Mouse (Mus musculus) frontal cortex, adult 2 months (tissue): ENCODE results near the gene Aym1. TPM values are rescaled to one million over a fixed set of nuclear protein-coding genes. Genes with fewer than 3 reads are reported as not detected.
"Not testable (repeated sequence)": the region's sequence is repeated elsewhere in the genome, so short reads cannot be mapped to it uniquely, and the experiment has no call there.

Experiments used
- DNase-seq, 2 experiments: peaks; one replicate each; pipeline ENCODE4 v3.0.0; 2022; ENCODE audit warnings: low spot score in 1 of 2; ENCODE audit errors: extremely low spot score in 1 of 2
- polyA plus RNA-seq: library from polyadenylated mRNA; depleted of rRNA; stranded (reverse); fragments of >200 nt; gene quantifications from 2 replicates; pipeline ENCODE4 v1.2.3, GENCODE M21; 2012; rRNA removed

Gene Aym1
- not detected in 2 replicates for polyA plus RNA-seq

DNA sequence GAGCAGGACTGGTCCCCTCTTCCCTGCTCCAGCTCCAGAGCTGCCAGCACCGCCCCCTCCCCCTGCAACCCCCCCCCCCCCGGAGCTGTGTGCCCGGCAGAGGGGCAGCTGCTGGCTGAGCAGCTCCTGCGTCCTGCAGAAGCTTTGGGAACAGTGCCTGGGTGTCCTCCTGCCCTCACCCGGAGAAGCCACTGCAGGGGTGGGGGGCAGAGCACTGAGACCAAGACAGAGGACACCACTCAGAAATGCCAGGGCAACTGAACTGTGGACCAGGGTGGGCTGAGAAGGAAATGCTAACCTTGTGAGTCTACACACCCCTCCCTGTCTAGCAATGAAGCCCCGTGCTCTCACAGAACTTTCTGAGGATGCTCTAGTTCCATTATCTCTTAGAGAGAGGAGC, at the start of gene Aym1:
Gene Aym1, plus strand, starts transcription at position 109 of the 400 bp plus-strand sequence.
- no peak for DNase-seq

DNA sequence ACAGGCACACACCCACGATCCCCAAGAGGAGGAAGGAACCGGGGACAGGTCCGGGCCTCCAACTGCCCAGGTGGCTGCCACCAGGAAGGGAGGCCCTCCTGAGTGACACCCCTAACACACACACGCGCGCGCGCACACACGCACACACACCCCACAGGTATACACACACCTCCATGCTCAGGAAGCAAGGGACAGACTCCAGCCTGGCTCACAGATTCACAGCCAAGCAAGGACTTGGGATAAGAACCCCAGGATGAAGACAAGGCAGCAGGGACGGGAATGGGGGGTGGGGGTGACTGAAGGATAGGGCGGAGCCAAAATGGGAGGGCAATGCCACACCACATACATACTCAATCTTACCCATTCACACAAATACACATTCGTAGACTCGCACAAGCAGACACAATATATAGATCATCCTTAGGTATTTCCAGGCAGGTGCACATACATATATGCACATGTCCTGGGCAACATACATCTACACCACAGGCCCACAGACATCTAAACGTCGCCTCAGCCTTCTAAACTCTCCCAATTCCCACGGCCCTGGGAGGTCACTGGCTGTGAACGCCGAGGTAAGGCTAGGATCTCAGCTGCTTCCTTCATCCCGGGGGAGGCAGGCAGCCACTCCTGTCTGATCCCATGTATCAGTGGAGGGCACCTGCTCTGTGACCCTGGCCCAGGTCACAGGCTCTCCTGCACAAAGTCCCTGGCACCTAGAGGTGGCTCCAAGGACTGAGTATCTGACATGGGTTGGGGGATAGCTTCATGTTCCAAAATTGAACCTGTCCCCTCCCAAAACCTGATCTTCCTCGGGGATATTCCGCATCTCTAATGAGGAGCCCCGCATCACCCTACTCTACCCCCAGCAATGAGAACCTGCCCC, 47.4 kb upstream of the Aym1 start:
- peak in 1 of 2 experiments; percentile 27 for DNase-seq

DNA sequence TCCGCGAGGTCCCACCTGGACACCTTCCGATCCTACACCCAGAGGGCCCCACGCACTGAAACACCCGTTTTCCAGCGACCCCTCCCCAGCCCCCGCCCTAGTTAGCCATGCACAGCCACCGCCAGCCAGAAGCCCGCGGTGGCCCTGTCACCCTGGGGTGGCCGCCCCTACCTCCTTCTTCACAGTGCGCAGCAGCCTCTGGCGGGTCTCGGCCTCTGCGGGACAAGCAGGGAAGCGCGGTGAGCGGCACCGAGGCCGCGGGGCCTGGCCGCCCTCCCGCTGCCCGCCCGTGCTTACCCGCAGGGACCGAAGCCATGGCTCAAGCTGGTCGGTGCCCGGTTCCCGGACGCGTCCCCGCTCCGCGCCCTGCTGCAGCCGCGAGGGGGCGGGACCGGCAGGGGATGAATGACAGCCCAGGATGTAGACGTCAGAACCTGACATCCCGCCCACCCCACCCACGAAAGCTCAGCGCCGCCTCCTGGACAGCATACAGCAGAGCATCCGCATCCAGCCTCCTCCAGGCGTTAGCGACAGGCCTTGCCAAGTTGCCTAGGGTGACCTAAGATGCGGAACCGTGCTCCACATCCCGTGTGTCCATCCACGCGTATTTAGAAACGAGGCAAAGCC, 46.6 kb upstream of the Aym1 start, which contains the start of gene Sgsm1:
Gene Sgsm1, minus strand, starts transcription at position 410 of the 627 bp plus-strand sequence.
- DNase-seq = peak in 1 of 2 experiments; percentile 84

DNA sequence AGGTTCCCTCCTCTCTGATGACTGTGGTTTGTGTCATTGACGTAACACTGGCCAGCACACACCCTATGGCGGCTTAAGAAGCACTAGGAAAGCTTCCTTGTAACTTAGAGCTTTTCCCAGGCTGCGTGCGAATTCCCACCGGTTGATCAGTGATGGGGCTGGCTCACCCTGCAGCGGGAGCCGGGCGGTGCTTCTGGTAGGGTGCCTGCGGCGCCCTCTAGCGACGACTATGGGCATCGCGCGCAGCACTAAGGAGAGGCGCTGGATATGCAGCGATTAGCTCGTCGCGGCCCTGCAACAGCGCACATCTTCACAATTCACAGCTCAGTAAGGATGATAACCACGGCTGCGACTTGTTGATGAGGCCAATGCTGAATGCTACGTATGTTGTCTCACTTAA, 43.1 kb upstream of the Aym1 start:
- peak; percentile 76 to 95 for DNase-seq

DNA sequence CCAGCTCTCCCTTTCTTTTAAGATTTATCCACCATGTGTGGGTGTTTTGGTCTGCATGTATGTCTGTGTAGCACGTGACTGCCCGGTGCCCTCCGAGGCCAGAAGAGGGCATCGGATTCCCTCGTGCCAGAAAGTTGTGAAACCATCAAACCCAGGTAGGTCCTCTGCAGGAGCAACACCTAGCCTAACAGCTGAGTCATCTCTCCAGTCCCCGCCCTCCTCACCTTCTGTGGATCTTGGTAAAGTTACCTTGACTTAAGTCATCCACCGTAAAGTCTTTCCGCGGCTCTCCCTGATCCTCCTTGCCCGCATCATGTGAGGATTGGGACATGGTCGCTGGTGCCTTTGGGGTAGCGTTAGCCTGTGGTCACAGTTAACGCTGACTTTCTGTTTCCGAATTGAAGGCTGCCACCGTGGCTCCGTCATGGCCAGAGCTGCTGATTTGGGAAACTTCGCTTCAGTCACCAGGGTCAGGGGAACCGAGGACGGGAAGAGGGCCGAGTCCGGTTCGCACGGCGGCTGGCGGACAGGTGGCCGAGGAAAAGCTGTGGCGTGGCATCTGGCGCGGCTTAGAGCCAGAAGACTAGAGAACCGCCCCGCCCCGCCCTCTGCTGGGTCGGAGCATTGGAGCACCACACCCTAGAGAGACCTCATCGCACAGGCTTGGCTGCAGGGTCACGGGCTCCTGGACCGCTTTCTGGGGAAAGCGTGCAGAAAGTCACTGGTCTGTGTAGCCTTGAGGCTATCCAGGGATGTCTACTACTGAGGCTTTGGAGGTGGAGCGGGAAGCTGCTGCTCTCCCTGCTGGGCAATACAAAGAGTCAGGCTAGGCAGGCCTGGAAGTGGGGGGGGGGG, 33.1 kb upstream of the Aym1 start:
- DNase-seq = no peak

DNA sequence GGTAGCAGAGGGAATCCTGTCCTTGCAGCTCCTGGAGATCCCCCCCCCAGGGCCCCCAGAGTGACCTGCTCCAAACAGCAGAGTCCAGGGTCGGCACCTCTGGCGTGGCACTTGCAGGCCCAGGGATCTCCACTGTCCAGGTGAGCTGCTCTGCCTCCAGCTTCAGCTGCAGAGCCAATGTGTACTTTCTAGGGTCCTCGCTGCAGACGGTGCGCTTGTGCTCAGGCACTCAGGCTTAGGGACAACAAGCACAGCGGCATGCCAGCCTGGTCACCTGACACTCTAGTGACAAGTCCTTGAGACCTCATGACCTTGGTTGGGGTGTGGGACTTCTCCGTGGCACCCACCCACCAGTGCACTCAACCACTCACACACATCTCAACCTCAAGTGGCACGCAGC, 27.6 kb upstream of the Aym1 start:
- no peak for DNase-seq

DNA sequence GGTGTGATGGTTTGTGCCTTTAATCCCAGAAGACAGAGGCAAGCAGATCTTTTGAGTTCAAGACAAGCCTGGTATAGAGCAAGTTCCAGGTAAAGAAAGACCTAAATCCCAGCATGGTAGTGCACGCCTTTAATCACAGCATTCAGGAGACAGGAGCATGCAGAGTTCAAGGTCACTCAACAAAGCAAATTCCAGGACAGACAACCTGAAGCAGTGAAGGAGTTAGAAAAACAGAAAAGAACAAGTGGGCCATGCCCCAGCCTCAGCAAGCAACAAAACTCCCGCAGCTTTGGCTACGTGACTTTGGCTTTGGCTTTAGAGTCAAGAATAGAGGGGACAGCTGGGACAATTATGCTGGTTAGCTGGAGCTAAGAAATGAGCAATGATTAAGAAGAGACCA, 26.9 kb upstream of the Aym1 start:
- DNase-seq = no peak

DNA sequence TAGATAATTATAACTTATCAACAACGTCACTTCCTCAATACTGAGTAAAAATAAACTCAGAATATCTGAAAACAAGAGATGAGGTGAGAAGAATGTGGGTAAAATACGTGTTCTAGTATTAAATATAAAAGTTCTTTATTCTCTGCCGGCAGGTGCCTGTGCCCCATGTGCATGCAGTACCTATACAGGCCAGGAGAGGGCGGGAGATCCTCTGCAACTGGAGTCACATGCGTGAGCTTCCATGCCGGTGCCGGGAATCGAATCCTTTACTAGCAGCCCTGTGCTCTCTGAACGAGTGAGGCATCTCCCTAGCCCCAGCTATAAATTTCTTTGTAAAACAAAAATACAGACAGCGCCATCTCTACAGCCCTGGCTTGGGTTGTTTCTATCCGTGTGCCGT, 24.9 kb upstream of the Aym1 start:
- DNase-seq = no peak

DNA sequence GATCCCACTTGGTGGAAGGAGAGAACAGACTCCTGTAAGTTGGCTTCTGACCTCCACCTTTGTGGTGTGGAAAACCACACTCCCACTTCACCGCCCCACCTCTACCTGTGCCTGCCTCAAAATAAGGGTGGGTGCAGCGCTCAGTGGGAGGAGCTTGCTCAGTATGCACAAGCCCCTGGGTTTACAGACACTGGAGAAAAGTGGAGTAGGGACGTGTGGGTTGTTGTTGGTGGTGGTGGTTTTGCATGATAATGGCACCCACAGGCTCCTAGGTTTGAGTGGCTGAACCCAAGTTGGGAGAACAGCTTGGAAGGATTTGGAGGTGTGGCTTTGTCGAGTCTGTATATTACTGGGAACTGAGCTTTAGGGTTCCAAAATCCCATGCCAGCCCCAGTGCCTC, 24.2 kb upstream of the Aym1 start:
- DNase-seq = no peak

DNA sequence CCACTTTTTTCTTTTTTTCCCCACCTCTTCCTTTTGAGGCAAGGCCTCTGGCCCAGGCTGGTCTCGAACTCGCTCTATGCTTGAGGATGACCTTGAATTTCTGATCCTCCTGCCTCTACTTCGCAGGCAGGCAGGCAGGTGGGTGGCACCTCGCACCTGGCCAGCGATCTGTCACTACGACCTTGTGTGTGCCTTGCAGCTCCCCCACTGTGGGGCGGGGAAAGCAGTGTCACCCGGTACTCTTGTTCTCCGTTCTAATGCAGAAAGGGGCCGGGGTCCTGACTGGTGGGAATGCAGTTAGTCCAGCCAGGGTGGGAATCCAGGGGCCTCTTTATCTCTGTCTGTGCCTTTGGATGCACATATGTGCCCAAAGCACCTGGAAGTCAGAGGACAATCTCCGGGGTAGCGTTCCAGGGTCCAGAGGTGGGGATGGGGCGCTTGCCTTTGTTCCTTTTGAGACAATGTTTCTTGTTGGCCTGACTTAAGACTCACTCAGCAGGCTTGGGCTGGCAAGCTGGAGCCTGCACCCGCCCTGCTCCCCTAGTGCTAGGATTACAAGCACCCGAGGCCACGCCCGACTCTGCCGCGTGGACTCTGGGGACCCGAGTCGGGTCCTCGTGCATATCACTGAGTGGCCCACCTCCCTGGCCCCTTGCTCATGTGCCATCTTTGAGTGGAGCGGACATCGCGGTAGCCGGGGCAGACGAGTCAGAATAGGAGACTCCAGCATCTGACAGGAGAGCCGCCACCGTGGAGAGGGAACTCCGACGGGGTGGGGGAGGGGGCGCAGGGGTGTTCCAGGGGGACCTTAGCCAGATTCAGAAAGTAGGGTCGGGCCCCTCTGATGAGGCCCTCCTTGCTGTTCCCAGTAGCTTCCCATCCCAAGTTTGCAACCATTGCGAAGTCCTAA, 22.2 kb upstream of the Aym1 start:
- DNase-seq = no peak

DNA sequence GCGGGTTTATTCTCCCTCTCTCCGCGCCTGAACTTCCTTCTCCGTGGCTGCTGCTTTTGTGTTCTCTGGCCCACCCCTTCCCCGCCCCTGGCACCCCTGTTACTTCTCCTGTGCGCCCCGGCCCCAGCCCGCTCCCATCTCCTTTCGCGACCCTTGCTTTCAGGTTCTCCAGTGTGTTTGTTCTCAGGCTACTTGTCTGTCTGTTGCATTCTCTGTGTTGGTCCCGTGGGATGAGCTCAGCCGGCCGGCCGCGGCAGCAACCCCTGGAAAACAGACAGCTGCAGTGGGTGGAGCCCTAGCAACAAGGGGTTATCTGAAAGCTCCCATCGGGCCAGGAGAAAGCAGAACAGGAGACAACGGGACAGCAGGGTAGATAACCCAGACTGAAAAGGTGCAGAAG, 21.4 kb upstream of the Aym1 start:
- no peak for DNase-seq

DNA sequence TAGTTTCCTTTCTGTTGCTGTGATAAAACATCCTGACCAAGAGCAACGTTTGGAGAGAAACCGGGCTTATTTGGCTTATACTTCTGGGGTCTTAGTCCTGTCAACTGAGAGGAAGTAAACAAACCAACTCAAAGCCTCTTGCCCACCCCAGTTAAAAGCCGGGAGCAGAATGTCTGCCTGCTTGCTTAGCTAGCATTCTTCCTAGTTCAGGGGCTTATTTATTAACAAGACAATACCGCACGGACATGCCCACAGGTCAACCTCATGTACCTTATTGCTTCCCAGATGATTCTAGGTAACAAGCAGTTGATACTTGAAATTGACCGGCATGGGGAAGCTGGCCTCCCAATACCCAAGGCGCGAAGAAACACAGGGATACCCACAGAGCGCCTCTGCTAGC, 20.8 kb upstream of the Aym1 start:
- DNase-seq = no peak

DNA sequence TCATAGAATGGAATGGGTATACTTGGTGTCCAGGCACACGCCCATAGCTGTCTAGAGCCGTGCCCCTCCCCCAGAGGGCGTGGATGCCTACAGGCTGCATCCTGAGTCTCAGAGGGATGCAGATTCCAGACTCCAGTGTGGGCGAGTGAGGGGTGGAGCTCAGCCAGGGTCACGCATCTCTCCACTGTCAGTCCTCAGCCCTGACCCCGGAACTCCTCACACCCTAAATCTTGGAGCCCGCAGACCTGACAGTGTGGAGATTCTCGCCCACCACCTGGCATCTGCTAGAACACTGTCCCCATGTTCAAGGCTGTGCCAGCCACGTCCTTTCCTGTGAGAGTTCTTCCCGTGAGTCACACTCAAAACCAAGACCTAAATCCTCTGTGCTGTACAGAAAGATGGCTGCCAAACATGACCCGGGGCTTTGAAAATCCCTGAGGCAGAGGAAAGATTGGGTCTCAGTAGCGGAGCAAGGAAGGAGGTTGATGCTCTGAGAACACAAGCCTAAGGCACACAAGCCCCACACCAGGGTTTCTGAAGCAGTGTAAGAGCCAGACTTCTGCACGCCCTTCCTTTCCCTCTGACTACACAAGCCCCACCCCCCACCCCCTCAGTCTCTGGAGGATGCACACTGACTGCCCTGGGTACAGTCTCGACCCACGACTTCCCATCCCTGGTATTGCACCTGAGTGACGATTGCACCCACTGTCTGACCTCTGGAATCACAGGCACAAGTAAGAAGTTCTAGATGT, 12.3 kb upstream of the Aym1 start:
- DNase-seq = peak; percentile 52 to 70

DNA sequence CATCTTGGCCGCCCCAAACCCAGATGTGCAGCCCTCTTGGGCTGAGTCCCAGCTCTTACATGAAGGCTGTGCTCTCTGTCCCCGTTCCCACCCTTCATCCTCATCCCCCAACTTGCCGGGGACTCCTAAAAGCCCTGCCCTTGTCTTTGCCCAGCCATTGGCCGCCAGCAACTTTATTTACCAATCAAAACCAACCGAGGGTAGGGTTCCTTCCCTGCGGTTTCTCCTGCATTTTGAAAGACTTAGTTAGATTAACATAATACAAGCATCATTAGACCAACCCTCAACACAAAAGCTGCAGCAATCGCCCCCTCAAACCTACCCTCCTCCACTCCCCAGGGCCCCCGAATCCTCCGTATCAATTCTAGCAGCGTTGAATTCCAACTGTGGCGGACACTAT, 11.3 kb upstream of the Aym1 start:
- no peak for DNase-seq

DNA sequence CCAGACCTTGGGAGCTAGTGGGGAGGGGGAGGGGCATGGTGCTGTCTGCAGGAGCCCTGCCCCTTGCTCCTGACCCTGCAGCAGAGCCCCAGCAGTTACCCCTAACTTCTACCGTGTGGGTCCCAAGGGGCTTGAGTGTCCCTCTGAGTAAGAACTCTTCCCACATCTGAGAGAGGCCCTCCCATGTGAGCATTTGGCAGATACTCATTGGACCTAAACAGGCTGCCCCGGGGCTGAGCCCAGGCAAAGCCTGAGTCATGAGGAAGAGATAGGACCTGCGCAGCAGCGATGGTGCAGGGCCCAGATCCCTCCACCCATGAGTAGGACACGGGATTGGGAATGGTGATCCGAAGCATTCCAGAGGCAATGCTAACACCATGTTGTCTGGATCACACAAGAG, 10.4 kb upstream of the Aym1 start:
- DNase-seq = not testable (repeated sequence)

DNA sequence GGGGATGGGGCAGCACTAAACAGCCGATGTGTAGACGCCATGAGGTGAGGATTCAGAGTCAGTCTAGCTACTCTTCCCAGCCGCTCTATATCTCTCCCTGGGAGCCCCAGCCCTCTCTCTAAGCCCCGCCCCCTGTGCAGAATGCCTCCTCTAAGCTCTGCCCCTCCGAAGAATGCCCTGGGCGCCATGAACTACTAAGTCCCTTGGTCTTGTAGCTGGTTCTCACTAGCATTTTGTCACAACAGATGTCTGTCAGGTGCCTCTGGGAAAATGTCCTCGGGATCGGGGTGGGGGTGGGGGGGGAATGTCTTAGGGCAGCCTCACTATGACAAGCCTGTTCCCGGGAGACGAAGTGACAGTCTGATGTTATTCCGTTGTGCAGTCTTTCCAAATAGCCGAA, 9.5 kb upstream of the Aym1 start:
- no peak for DNase-seq

DNA sequence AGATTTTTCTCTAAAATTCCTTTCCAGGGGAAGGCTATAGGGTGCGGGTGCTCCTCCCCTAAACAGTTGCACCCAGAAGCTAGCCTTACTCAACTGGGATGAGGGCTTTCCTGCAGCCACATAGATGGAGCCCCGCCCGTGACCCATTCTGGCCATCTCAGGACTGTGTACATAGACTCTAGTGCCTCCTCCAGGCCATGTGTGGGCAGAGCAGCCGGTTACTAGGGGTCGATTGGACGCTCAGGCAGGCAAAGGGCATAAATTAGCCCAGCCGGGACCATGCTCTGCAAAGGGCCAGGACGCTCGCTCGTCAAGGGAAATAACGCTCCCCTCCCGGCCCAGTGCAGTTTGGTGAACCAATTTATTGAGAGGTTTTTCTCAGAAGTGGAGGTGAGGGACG, 8.5 kb upstream of the Aym1 start:
- no peak for DNase-seq

DNA sequence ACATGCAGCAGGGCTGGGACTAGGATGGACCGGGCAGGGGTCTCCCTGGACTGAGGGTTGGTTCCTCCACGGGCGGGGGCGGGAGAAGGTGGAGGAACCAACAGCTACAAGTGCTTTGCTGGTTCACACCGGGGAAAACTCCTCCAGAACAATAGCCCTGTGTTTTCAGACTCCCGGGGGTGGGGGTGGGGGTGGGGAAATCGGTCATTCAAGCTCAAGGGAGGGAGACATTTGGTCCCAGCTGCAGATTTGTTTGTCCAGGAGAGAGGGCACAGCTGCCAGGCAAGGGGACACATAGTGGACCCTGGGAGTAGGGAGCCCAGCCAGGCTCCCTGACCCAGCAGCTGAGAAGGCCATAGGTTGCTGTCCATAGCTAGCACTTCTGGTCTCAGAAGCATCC, 7.9 kb upstream of the Aym1 start:
- DNase-seq = no peak

DNA sequence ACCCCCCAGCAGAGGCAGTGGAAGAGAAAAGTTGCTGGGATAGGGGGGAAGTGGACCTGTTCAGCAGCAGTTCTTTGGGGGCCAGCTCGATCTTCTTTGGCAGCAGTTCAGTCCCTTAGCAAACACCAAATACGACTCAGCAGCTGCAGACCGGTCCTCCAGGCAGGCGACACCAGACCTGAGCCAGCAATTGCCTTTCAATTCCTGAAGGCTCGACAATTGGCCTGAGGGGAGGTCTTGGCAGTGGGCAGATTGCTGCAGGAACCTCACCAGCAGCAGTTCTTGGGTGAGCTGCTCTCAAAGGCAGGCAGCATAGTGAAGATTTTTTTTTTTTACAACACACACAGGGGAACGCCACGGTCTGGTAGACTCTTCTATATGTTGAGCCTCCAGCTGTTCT, 7.3 kb upstream of the Aym1 start:
- no peak for DNase-seq
